Mouse (Mus musculus) heart, embryonic 10.5 days (tissue): ENCODE results near the gene Mylk2. TPM values are rescaled to one million over a fixed set of nuclear protein-coding genes. Genes with fewer than 3 reads are reported as not detected.
A peak's percentile ranks its signal among the peaks of the same experiment; 100 is the strongest.

ENCODE experiments used
- DNase-seq: peaks from one replicate; pipeline ENCODE4 v3.0.0-alpha.2; 2017; ENCODE audit warnings: low spot score
- H3K27ac ChIP-seq: fragments of 300-500 bp; sonication (generic); 2 replicates; pipeline ENCODE4 v1.5.1; 2016; ENCODE audit warnings: mild to moderate bottlenecking
- H3K27me3 ChIP-seq: fragments of 300-500 bp; sonication (generic); 2 replicates; pipeline ENCODE4 v1.6.1; 2016; ENCODE audit warnings: mild to moderate bottlenecking; ENCODE audit not compliant: poor library complexity, insufficient read depth, severe bottlenecking
- H3K36me3 ChIP-seq: fragments of 300-500 bp; sonication (generic); 2 replicates; pipeline ENCODE4 v1.6.1; 2016; ENCODE audit warnings: mild to moderate bottlenecking, moderate library complexity
- H3K4me1 ChIP-seq: fragments of 300-500 bp; sonication (generic); 2 replicates; pipeline ENCODE4 v1.6.1; 2016; ENCODE audit warnings: mild to moderate bottlenecking
- H3K4me3 ChIP-seq: fragments of 300-500 bp; sonication (generic); 2 replicates; pipeline ENCODE4 v1.5.1; 2016; ENCODE audit warnings: mild to moderate bottlenecking, moderate library complexity
- H3K9me3 ChIP-seq: fragments of 300-500 bp; sonication (generic); 2 replicates; pipeline ENCODE4 v1.6.1; 2016; ENCODE audit warnings: mild to moderate bottlenecking, moderate library complexity
- WGBS: fragments of 180-500 bp; shearing (Covaris S2); methylation state at CpG from one replicate; pipeline ENCODE4 v1.1.7; 2016; 5-methylcytosine and 5-hydroxymethylcytosine counted together
- microRNA-seq: library from miRNA; unstranded; fragments of <30 nt; microRNA quantifications from one replicate; pipeline ENCODE4, GENCODE M21; 2017
- polyA plus RNA-seq: library from polyadenylated mRNA; unstranded; fragments of >200 nt; fragmentation: Nextera tagmentation; extraction: Ambion mirVana; gene quantifications from 2 replicates; pipeline ENCODE4 v1.2.1, GENCODE M21; 2016

The Mylk2 gene
- polyA plus RNA-seq, 1 experiment from 2014 or later, result 0.05 TPM

DNA sequence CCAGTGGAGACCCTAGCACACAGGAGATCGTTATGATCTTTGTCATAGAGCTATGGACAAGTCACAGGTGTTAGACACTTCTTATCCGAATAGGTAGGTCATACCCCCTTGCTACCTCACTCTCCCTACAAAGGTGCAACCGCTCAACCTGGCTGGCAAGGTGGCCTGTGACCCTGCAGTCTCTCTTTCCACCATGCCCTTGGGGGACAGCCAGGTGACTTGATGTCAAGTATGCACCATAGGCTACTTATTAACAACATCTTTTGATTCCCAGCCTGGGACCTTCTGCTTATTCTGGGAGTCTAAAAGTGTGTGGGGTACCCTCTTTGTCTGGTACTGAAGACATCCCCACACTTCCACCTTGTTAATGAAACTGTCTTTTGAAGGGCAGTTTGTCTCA, 47.0 kb downstream of the Mylk2 start:
- Histone ChIP-seq H3K27ac (no peak overlapping the region), H3K36me3 (no peaks in the 10 kb centered on the region), H3K4me3 (no peak overlapping the region), H3K4me1 (0 out of 2 replicates have a peak, but pooled peaks cover 2% of the 10 kb centered on the region), H3K27me3 (peaks cover 38% of the 10 kb centered on the region), H3K9me3 (no peaks in the 10 kb centered on the region)
- no peak for DNase-seq
- WGBS, result 67% methylated on average over 3 of the region's 3 CpGs

DNA sequence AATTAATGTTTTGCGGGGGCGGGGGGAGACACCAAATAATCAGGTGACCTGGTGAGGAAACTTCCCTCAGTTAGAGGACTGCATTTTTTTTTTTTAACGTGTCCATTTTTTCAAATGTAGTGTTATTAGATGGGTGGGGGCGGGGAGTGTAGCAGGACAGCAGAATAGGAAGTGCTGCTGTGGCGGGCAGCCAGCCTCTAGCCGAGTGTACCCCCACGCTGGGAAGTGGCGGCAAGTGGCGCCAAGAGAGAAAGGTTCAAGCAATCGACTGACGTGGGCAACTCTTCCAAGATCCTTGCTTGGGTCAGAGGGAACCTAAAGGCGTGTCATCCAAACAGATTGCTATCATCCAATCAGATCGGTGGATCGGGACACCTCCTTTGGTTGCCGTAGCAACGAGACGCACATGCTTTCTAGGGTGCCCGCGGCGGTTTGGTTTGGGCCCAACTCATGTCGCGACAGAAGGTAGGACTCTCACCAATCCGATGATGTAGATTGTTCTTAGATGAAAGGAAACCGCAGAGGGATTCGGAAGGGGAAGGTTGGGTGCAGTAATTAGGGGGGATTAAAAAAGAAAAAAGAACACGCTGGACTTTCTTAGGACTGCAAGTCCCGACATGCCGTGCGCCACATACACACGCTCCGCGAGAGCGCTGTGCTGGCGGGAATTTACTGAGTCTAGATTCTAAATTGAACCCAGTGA, 51.1 kb downstream of the Mylk2 start, which contains the start of gene Ttll9:
TSS of gene Ttll9 (plus strand) at position 395 of the 703 bp plus-strand sequence.
- H3K4me3 ChIP-seq, result peak within 1 kb of the TSS; percentile 60
- H3K36me3 ChIP-seq, result no peaks in the 10 kb centered on the region
- H3K9me3 ChIP-seq, result no peaks in the 10 kb centered on the region
- 0 out of 2 replicates have a peak within 1 kb of the TSS, but pooled peaks have one; percentile 37 for H3K27ac ChIP-seq
- 2% methylated on average over 34 of the region's 34 CpGs for WGBS
- 0 out of 2 replicates have a peak, but pooled peaks cover 2% of the 10 kb centered on the region for H3K4me1 ChIP-seq
- peaks cover 9% of the 10 kb centered on the region; the same call in 1 of the 2 replicates for H3K27me3 ChIP-seq
- peak; percentile 82 for DNase-seq

DNA sequence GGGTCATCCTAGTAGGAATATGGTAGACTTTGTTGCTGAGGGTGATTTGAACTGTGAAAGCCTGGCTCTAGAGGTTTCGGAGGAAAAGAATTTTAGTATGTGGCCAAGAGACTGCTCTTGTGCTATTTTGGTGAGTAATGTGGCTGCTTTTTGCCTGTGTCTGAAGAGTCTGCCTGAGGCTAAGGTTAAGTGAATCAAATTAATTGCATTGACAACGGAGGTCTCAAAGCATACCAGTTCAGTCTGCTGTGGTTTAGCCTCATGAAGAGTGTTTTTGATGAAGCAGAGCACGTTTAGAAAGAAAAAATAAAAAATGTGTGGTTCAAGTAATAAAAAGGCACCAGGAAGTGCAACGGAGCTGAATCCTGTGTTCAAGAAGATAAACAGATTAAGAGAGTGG, 54.4 kb downstream of the Mylk2 start:
- WGBS, result 73% methylated on average over 4 of the region's 4 CpGs
- H3K9me3 ChIP-seq, result no peaks in the 10 kb centered on the region
- DNase-seq, result no peak

More for the DNA sequence above, 54.4 kb downstream of the Mylk2 start:
- H3K27ac ChIP-seq, result no peak overlapping the region
- H3K4me3 ChIP-seq, result no peak overlapping the region
- 0 out of 2 replicates have a peak, but pooled peaks cover 2% of the 10 kb centered on the region for H3K4me1 ChIP-seq
- no peaks in the 10 kb centered on the region for H3K36me3 ChIP-seq
- no peaks in the 10 kb centered on the region; the same call in 1 of the 2 replicates for H3K27me3 ChIP-seq

Small RNA genes within 50 kb of the gene (microRNA-seq; reads per million reads assigned to microRNA genes)
- 2.8 reads per million, percentile 3 among the genes with 10 or more reads in this experiment for gene Mir5622

Other genes with a start within 250 kb of the Mylk2 start
- gene H13, start 241.9 kb upstream of the Mylk2 start, polyA plus RNA-seq, result 84.1 and 103 TPM in 2 replicates
- gene Mcts2, start 224.3 kb upstream of the Mylk2 start, polyA plus RNA-seq, result 28.0 and 33.2 TPM in 2 replicates
- 92.5 and 124 TPM in 2 replicates for gene Id1, start 175.1 kb upstream of the Mylk2 start, polyA plus RNA-seq
- gene Cox4i2, start 157.2 kb upstream of the Mylk2 start, polyA plus RNA-seq, result 18.8 and 21.1 TPM in 2 replicates
- 72.8 and 76.2 TPM in 2 replicates for gene Bcl2l1, start 79.6 kb upstream of the Mylk2 start, polyA plus RNA-seq
- gene Tpx2, start 63.4 kb upstream of the Mylk2 start, polyA plus RNA-seq, result 74.7 and 97.0 TPM in 2 replicates
- gene Foxs1, start 21.9 kb downstream of the Mylk2 start, polyA plus RNA-seq, result 0.21 and 0.36 TPM in 2 replicates
- gene Dusp15, start 40.3 kb downstream of the Mylk2 start, polyA plus RNA-seq, result 0.04 TPM in 2 replicates
- 0.47 and 0.85 TPM in 2 replicates for gene Ttll9, start 51.1 kb downstream of the Mylk2 start, polyA plus RNA-seq
- gene Pdrg1, start 104.1 kb downstream of the Mylk2 start, polyA plus RNA-seq, result 89.9 and 94.4 TPM in 2 replicates
- gene Xkr7, start 120.5 kb downstream of the Mylk2 start, polyA plus RNA-seq, result not detected in 2 replicates
- 4.4 and 5.1 TPM in 2 replicates for gene Ccm2l, start 154.6 kb downstream of the Mylk2 start, polyA plus RNA-seq
- 0.48 and 1.3 TPM in 2 replicates for gene Hck, start 197.1 kb downstream of the Mylk2 start, polyA plus RNA-seq
- 74.4 and 80.4 TPM in 2 replicates for gene Tm9sf4, start 250.0 kb downstream of the Mylk2 start, polyA plus RNA-seq